Mouse (Mus musculus) midbrain, embryonic 13.5 days (tissue): ENCODE measurements around the gene Mettl25. TPM values are rescaled to one million over a fixed set of nuclear protein-coding genes. Genes with fewer than 3 reads are reported as not detected.

Experiments used
- ATAC-seq: fragments of 200-750 bp; cut with Nextera tagmentation; 2 replicates; pipeline ENCODE4 v1.8.0; 2017; ENCODE audit warnings: mild to moderate bottlenecking, moderate TSS enrichment, moderate library complexity
- H3K27ac ChIP-seq: fragments of 300-500 bp; sonication (generic); 2 replicates; pipeline ENCODE4 v1.5.1; 2015; ENCODE audit warnings: inconsistent platforms, mild to moderate bottlenecking, moderate library complexity
- H3K27me3 ChIP-seq: fragments of 300-500 bp; sonication (generic); 2 replicates; pipeline ENCODE4 v1.6.1; 2015; ENCODE audit warnings: mild to moderate bottlenecking, inconsistent platforms
- H3K36me3 ChIP-seq: fragments of 300-500 bp; sonication (generic); 2 replicates; pipeline ENCODE4 v1.6.1; 2015; ENCODE audit warnings: mild to moderate bottlenecking, inconsistent platforms
- H3K4me1 ChIP-seq: fragments of 300-500 bp; sonication (generic); replicated peaks from 2 replicates; pipeline ENCODE4 v1.6.1; 2015; ENCODE audit warnings: inconsistent platforms
- H3K4me2 ChIP-seq: fragments of 300-500 bp; sonication (generic); replicated peaks from 2 replicates; pipeline ENCODE4 v1.6.1; 2015; ENCODE audit warnings: moderate library complexity, mild to moderate bottlenecking, inconsistent platforms
- H3K4me3 ChIP-seq: fragments of 300-500 bp; sonication (generic); replicated peaks from 2 replicates; pipeline ENCODE4 v1.5.1; 2015; ENCODE audit warnings: mild to moderate bottlenecking, inconsistent platforms
- H3K9ac ChIP-seq: fragments of 300-500 bp; sonication (generic); replicated peaks from 2 replicates; pipeline ENCODE4 v1.6.1; 2015; ENCODE audit warnings: mild to moderate bottlenecking, inconsistent platforms
- H3K9me3 ChIP-seq: fragments of 300-500 bp; sonication (generic); 2 replicates; pipeline ENCODE4 v1.6.1; 2016; ENCODE audit warnings: mild to moderate bottlenecking, inconsistent platforms
- WGBS: fragments of 180-500 bp; shearing (Covaris S2); methylation state at CpG from one replicate; pipeline ENCODE4 v1.1.7; 2015; 5-methylcytosine and 5-hydroxymethylcytosine counted together
- polyA plus RNA-seq: library from polyadenylated mRNA; unstranded; fragments of >200 nt; fragmentation: Nextera tagmentation; extraction: Ambion mirVana; gene quantifications from 2 replicates; pipeline ENCODE4 v1.2.1, GENCODE M21; 2015

Mettl25 gene
- polyA plus RNA-seq, 1 experiment from 2014 or later: 12.0 TPM

DNA sequence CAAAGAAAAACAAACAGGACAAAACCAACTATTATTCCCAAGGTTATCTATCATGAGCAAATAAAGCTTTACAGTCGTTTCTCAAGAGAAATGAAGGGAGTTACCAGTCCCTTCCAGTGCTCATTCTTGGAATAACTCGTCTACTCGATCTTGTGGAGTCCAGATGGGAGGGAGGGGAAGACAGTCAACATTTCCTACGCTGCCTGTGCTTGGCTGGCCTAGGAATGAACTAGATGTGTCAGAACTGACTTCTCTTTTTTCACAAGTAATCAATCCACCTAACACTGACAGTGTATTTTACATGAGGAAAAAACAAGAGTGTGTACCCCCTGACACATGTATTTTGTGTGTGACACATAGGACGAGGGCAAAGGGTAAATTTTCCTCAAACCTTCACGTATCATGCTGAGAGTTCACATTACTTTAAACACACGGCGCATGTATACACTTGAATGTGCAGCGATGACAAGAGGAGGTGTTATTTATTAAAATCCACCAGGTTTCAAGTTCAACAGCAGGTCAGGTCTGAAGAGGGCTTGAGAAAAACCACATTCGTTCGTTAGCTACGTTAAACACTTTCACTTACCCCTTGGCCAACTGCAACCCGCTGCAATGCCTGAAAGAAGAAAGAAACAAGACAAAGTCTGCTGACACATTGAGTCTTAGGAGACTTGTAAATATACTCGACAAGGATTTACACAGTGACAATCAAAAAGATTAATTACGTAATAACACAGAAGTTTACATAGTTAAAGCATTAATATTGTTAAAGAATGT, 47.2 kb downstream of the Mettl25 start:
- ATAC-seq: no peak
- H3K9ac ChIP-seq: no peak overlapping the region
- H3K9me3 ChIP-seq: no peaks in the 10 kb centered on the region
- WGBS: 89% methylated on average over 15 of the region's 15 CpGs
- no peak overlapping the region for H3K4me2 ChIP-seq
- peaks cover 3% of the 10 kb centered on the region; the same call in 1 of the 2 replicates for H3K4me1 ChIP-seq
- H3K36me3 ChIP-seq: peaks cover 12% of the 10 kb centered on the region
- H3K4me3 ChIP-seq: no peak overlapping the region
- H3K27ac ChIP-seq: no peak overlapping the region
- no peaks in the 10 kb centered on the region for H3K27me3 ChIP-seq

DNA sequence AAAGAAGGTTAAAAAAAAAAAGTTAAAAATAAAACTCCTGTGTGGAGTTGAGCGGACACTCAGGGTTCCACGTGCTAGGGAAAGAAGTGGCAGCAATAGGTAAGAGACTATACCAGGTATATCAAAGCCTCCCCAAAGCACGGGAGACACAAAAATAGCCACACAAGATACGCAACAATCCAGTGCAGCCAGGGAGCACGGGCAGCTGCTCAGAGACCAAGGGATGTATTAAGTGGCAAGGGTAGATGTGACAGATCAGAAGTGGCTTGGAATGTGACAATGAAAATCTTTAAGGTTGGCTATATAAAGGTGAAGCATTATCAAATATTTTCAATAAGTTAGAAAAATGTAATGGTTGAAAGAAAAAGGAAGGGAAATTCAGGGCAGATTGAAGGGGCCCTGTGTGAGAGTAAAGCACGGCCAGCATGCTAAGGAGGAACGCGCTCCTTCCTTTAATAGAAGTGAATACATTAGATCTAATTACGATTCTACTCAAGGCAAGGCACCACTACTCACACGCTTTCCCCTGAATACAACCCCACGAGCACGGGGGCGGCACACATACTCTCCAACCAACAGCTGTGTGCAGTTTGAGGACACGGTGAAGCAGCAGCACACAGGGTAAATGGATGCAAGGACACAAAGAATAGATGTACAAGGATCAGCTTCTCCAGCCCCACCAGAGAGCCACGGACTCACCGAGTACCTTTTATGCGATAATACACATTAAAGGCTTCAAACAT, 52.3 kb downstream of the Mettl25 start:
- 51% methylated on average over 17 of the region's 17 CpGs for WGBS
- Histone ChIP-seq H3K9ac (no peak overlapping the region), H3K4me2 (0 out of 2 replicates have a peak overlapping the region, but pooled peaks have one; percentile 5), H3K27me3 (no peaks in the 10 kb centered on the region), H3K27ac (peak overlapping the region; percentile 53), H3K9me3 (no peaks in the 10 kb centered on the region), H3K4me3 (no peak overlapping the region), H3K4me1 (peaks cover 8% of the 10 kb centered on the region; the same call in 1 of the 2 replicates), H3K36me3 (peaks cover 5% of the 10 kb centered on the region)
- ATAC-seq: peak; percentile 88

DNA sequence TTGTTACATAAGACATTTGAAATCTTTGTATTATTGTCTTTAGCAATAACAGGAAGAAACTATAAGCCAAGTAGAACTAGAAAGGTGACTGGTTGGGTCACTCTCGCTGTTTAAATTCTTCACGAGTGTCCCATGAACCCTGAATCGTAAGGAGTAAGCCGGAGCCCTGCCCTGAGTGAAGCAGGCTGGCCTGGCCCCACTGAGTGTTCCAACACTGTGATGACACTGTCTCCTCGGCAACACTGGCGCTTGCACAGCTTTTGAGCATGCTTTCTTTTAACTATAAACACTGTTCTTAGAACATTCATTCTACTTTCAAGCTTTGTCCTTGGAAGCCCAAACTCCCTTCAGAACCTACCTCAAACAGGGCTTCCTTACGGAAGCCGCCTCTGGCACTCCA, 57.4 kb downstream of the Mettl25 start:
- Histone ChIP-seq H3K36me3 (no peaks in the 10 kb centered on the region), H3K9ac (no peak overlapping the region), H3K27me3 (no peaks in the 10 kb centered on the region), H3K27ac (no peak overlapping the region), H3K4me3 (no peak overlapping the region), H3K4me2 (no peak overlapping the region), H3K9me3 (no peaks in the 10 kb centered on the region), H3K4me1 (0 out of 2 replicates have a peak, but pooled peaks cover 2% of the 10 kb centered on the region)
- WGBS: 91% methylated on average over 8 of the region's 8 CpGs
- no peak for ATAC-seq

DNA sequence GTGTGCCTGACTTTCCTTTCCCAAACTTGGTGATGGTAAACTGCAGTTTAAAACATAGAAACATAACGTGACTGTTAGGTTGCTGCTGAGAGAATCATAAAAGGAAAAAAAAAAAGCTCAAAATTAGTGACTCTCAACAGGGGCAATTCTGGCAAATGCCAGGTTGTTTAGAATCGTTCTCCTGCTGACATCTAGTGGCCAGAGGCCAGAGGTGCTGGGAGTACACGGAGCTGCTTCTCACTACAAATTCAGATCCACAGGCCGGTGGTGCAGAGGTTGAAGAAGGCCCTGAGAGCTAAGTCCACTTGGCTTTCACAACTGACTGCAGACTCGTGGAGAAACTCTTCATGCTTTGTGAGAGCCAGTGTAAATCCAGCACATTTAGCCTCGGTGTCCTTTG, 66.8 kb downstream of the Mettl25 start:
- Histone ChIP-seq H3K4me3 (no peak overlapping the region), H3K36me3 (no peaks in the 10 kb centered on the region), H3K27ac (no peak overlapping the region), H3K27me3 (no peaks in the 10 kb centered on the region), H3K9me3 (no peaks in the 10 kb centered on the region), H3K4me1 (no peaks in the 10 kb centered on the region), H3K9ac (no peak overlapping the region), H3K4me2 (no peak overlapping the region)
- 19% methylated on average over 6 of the region's 6 CpGs for WGBS
- peak; percentile 82 for ATAC-seq

DNA sequence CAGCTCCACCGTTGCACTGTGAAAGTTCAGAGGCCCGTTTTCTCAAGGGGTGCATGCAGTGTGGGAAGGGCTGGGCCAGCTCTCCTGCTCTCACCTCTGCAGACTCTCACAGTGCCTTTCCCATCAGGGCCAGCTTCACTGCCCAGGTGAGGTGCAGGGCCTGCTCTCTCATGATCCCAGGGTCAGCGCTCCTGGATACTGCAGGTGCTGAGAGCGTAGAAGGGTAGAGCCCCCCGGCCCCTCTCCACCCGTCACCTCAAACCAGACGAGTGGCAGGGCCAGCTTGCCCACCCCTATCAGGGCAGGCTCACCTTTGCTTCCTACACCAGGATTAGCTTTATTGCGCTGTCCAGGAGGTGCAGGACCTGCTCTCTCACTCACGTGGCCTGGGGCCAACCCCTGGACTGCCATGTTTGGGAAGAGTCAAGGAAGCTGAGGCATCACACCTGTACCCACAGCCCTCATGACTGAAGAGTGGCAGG, 68.3 kb downstream of the Mettl25 start:
- no peaks in the 10 kb centered on the region for H3K27me3 ChIP-seq
- no peak overlapping the region for H3K9ac ChIP-seq
- no peaks in the 10 kb centered on the region for H3K4me1 ChIP-seq
- H3K9me3 ChIP-seq: no peaks in the 10 kb centered on the region
- no peak overlapping the region for H3K4me2 ChIP-seq
- ATAC-seq: peak; percentile 62
- WGBS: 89% methylated on average over 9 of the region's 9 CpGs
- H3K36me3 ChIP-seq: no peaks in the 10 kb centered on the region
- no peak overlapping the region for H3K4me3 ChIP-seq
- H3K27ac ChIP-seq: no peak overlapping the region

DNA sequence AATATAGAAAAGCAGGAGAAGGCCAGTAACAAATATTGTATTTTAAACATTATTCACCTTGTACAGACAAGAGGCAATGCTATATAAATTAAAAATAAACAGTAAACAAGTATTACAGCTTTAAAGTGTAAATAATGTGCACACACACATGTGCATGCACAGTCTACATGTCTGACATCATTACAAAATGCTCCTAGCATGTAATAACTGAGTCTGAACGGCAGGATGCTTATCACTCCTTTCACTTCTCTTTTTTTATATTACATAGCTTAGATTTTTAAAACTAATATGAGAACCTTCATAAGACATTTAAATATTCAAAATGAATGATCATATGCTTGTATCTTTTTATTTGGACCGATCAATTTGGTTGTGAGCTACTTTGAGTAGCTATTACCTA, 77.2 kb downstream of the Mettl25 start:
- H3K27ac ChIP-seq: no peak overlapping the region
- H3K4me2 ChIP-seq: no peak overlapping the region
- H3K27me3 ChIP-seq: no peaks in the 10 kb centered on the region
- no peaks in the 10 kb centered on the region for H3K36me3 ChIP-seq
- no peaks in the 10 kb centered on the region for H3K9me3 ChIP-seq
- no peak for ATAC-seq
- H3K4me3 ChIP-seq: no peak overlapping the region
- no peak overlapping the region for H3K9ac ChIP-seq
- WGBS: 88% methylated on average over 2 of the region's 2 CpGs
- no peaks in the 10 kb centered on the region for H3K4me1 ChIP-seq

DNA sequence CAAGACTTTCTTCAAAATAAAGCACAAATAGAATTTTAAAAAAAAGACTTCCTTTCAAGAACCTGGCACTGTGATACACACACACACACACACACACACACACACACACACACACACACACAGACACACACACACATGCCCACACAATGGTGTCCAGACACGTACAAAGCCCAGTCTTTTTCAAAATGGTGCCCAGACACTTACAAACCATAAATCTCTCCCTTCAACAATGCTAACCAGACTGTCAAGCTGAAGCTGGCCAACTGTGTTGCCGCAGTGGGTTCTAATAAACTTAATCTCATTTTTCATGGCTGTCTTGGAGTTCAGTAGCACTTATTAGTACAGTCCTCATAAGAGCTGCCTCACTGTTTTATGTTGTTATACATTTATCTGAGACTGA, 80.7 kb downstream of the Mettl25 start:
- Histone ChIP-seq H3K9ac (no peak overlapping the region), H3K27me3 (no peaks in the 10 kb centered on the region), H3K4me2 (no peak overlapping the region), H3K4me3 (no peak overlapping the region), H3K4me1 (no peaks in the 10 kb centered on the region), H3K27ac (no peak overlapping the region), H3K9me3 (no peaks in the 10 kb centered on the region), H3K36me3 (no peaks in the 10 kb centered on the region)
- no peak for ATAC-seq
- 70% methylated on average over 2 of the region's 2 CpGs for WGBS

DNA sequence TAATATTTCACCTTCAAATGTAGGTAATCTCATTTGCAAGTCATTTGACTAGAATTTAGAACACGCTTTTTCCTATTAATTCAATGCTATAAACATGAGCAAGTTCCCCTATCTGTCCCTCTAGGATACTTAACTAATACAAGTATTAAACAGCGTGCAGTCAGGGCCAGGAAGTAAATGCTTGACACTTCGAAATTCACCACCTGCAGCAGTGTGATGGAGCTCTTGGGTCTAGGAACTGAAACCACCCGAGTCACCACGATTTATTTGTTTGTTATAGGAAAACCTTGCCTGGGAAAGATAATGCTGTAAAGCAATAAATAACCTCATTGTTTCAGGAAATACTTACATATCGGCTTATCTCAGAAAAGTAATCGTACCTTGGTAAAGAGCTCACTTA, 81.1 kb downstream of the Mettl25 start:
- ATAC-seq: no peak
- Histone ChIP-seq H3K9me3 (no peaks in the 10 kb centered on the region), H3K9ac (no peak overlapping the region), H3K36me3 (no peaks in the 10 kb centered on the region), H3K27me3 (no peaks in the 10 kb centered on the region), H3K27ac (no peak overlapping the region), H3K4me2 (no peak overlapping the region), H3K4me3 (no peak overlapping the region), H3K4me1 (no peaks in the 10 kb centered on the region)
- 92% methylated on average over 7 of the region's 7 CpGs for WGBS

DNA sequence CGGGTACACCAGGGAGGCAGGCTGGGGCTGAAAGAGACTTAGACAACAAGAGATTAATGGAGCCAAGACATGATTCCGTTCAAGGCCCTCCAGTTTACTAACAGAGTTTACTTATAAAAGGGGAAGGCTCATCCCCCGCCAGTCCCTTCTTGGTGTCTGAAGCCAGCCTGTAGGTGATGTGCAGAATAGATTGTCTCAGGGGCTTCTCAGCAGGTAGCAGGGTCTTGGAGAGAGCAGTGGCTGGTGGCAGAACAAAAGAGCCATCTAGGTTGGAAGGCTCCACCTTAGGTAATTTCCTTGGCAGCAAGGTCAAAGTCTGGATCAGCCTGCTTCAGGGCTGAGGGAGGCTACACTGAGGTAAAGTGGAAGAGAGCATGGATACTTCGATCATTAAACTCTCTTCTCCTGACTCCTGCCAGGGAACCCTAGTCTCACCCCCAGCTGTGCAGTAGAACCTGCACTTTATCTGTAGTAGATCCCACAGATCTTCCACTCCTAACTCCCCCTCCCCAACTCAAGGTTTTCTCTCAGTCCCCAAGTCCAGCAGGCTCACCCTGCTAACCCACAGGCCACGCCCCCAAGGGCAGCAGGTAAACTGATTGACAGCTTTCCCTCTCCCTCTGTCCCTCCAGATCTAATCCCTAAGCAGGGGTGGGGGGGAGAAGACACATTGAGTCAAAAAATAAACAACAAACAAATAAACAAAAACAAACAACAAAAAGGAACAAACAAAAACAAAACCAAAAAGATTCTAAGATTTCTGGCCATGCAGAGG, 87.2 kb downstream of the Mettl25 start:
- 76% methylated on average over 5 of the region's 5 CpGs for WGBS
- Histone ChIP-seq H3K27me3 (no peaks in the 10 kb centered on the region), H3K9me3 (no peaks in the 10 kb centered on the region), H3K4me1 (no peaks in the 10 kb centered on the region), H3K27ac (no peak overlapping the region), H3K4me3 (no peak overlapping the region), H3K36me3 (no peaks in the 10 kb centered on the region), H3K4me2 (no peak overlapping the region), H3K9ac (no peak overlapping the region)
- ATAC-seq: no peak

DNA sequence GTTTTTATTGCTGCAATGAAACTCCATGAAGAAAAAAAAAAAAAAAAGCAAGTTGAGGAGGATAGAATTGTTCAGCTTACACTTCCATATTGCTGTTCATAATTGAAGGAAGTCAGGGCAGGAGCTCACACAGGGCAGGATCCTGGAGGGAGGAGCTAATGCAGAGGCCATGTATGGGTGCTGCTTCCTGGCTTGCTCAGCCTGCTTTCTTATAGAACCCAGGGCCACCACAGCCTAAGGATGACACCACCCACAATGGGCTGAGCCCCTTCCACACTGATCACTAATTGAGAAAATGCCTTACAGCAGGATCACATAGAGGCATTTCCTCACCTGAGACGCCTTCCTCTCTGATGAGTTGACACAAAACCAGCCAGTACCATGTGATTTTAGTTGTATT, 95.2 kb downstream of the Mettl25 start:
- Histone ChIP-seq H3K4me3 (no peak overlapping the region), H3K9ac (no peak overlapping the region), H3K4me2 (no peak overlapping the region), H3K4me1 (no peaks in the 10 kb centered on the region), H3K9me3 (no peaks in the 10 kb centered on the region), H3K27ac (no peak overlapping the region), H3K27me3 (no peaks in the 10 kb centered on the region), H3K36me3 (no peaks in the 10 kb centered on the region)
- 88% methylated on average over 1 of the region's 1 CpGs for WGBS
- ATAC-seq: no peak

DNA sequence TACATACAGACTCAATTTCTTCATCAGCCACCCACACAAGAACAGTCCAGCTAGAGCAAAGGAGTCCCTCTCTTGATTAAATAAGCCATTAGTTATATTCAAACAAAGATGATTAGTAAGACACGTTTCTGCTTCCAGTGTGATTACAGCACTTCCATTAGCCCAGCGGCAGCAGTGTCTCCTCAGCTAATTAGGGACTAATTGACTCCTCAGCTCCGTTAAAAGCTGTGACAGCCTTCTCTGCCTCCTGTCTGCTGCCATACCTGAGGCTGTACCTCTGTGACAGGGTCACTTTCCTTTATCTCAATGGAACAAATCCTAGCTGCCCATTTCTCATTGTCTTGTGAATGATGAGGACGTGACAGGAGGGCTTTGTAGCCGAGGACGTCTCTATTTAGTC, 99.4 kb downstream of the Mettl25 start:
- no peak for ATAC-seq
- no peaks in the 10 kb centered on the region for H3K9me3 ChIP-seq
- H3K27ac ChIP-seq: no peak overlapping the region
- no peak overlapping the region for H3K9ac ChIP-seq
- no peak overlapping the region for H3K4me2 ChIP-seq
- no peaks in the 10 kb centered on the region for H3K4me1 ChIP-seq
- no peaks in the 10 kb centered on the region for H3K27me3 ChIP-seq
- H3K4me3 ChIP-seq: no peak overlapping the region
- H3K36me3 ChIP-seq: no peaks in the 10 kb centered on the region
- 57% methylated on average over 6 of the region's 6 CpGs for WGBS

DNA sequence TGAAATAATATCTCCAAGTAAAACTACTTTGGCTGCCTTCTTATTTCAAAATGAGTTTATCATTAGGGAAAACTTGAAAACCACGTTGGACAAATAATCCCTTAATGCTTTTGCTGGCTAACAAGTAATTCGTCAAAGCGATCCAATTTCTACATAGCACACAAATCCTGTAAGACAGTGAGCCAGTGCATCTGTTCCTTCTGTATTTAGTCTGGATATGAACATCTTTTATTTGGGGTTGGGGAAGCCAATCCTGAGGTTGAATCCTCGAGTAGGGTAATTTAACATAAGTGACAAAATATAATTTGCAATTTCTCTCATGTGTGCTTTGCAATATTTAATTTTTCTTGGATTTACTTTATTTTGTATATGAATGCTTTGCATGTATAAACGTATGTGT, 102.2 kb downstream of the Mettl25 start:
- no peak for ATAC-seq
- Histone ChIP-seq H3K4me1 (no peaks in the 10 kb centered on the region), H3K9me3 (no peaks in the 10 kb centered on the region), H3K27ac (no peak overlapping the region), H3K36me3 (no peaks in the 10 kb centered on the region), H3K4me2 (no peak overlapping the region), H3K27me3 (no peaks in the 10 kb centered on the region), H3K9ac (no peak overlapping the region), H3K4me3 (no peak overlapping the region)
- WGBS: 85% methylated on average over 5 of the region's 5 CpGs
